Mouse (Mus musculus) E14TG2a.4 (cell line): Measurements from ENCODE around the gene Golga7b.

Experiments
- CTCF ChIP-seq: conservative IDR thresholded peaks from 2 replicates; pipeline ENCODE4 v1.5.1; 2014; ENCODE audit warnings: low read length
- NANOG ChIP-seq: IDR thresholded peaks from 2 replicates; pipeline ENCODE4 v1.6.1; 2014; ENCODE audit warnings: borderline replicate concordance, low read length, mixed read lengths
- POU5F1 ChIP-seq: IDR thresholded peaks from 2 replicates; pipeline ENCODE4 v1.6.1; 2014; ENCODE audit warnings: low read length, borderline replicate concordance

DNA sequence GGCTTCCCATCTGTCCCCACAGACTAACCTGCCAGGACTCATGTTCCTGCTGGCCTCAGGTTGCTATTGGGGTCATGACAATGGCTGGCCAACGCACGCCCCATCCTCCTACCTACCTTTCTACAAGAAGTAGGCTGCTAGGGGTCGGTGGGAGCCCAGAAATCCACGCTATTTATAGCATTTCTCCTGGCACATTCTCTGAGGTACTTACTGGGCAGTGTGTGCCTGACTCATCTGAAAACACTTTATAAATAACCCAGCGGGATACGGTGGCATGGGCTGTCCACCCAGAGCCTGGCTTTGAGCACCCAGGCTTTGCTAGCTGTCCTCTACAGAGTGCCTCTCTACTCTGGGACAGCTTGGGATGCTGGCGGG, 9.0 kb upstream of the Golga7b start:
- TF ChIP-seq CTCF, result no peak
- TF ChIP-seq POU5F1, result no peak
- no peak for TF ChIP-seq NANOG
